Mouse (Mus musculus) kidney, postnatal 4 days (tissue): Measurements from ENCODE around the gene Cpt1b.
A peak's percentile ranks its signal among the peaks of the same experiment; 100 is the strongest.

Experiments
- DNase-seq, 2 experiments: peaks; one replicate each; pipeline ENCODE4 v3.0.0; 2021; ENCODE audit warnings: mixed read lengths in 2 of 2

Gene Cpt1b

DNA sequence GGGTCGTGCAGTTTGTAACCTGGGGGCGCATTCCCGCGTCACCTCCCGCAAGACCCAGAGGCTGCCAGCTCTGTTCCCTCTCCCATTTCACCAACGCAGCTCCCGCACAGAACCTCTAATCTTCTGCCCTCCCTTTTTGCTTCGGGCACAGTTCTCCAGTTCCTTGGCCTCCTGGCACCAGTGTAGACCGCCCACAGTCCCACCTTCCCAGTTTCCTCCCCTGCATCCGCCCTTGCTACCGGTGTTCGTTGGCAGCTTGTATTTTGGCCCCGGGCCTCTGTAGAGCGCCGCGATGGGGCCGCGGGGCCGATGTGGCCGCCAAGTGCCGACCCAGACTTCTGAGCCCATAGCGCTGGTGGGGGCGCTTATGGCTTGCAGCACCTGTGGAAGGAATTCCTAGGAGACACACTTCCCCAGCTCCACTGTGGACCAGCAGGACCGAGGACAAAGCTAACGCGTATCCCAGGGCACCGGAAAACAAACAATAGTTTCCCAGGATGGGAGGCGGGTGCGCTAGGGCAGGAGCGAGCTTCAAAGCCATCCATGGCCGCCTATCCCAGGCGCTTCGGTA is 46.7 kb downstream of the Cpt1b start, which contains the start of gene Odf3b:
Gene Odf3b (minus strand): TSS at position 452 of the 571 bp plus-strand sequence.
- DNase-seq: peak; percentile 43 to 58

DNA sequence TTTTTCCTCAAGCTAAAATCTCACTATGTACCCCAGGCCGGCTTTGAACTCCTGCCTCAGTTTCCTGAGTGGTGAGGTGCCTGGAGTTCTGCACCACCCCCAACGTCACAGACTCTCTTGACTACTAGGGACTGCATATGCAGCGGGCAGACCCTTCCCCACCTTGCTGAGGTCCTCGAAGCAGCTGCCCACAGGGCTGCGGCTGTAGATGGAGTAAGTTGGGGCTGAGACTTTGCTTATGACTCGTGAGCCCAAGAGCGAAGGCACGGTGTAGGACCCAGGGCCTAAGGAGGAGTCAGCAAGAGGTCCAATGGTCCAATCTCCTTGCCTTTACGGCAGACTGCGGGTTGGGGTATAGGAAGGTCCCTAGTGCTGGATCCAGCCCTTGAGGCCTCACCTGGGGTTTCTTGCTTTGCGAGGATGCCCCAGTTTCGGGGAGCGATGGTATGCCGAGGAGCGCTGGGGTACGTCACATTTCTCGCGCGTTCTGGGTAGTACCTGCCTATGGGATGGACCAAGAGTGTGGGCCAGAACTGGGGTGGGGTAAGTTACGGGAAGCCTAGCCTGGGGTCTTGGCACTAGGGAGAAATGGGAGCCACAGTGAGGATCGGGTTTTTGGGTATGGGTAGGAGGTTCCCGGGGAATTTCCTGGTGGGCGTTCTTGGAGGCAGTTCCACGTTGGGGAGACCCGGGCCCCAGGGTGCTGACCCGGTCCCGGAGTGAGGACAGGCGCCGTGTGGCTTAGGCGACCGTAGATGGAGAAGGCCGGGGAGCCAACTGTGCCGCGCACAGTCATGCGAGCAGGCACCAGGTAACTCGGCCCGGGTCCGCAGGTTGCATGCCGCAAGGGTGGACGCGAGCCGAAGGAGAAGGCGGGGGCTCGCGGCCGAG is 47.5 kb downstream of the Cpt1b start:
- peak in 1 of 2 experiments; percentile 44 for DNase-seq

DNA sequence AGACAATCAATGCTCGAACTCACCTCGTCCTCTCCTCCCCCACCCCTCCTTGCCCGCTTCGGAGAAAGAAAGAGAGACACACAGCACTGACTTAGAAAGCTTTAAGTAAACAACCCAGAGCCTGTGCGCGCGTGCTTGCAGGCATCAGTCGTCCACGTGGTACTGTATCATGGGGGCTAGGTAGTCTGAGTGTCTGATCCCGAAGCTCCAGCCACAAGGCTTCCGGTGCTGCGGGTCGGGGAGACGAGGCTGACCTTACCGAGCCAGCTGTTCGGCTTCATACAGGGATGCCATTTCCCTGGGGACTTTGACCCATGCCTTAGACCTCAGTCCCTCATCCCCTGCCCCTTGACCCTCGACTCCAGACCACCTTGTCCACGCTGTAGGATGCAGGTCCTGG is 48.3 kb downstream of the Cpt1b start:
- no peak for DNase-seq

DNA sequence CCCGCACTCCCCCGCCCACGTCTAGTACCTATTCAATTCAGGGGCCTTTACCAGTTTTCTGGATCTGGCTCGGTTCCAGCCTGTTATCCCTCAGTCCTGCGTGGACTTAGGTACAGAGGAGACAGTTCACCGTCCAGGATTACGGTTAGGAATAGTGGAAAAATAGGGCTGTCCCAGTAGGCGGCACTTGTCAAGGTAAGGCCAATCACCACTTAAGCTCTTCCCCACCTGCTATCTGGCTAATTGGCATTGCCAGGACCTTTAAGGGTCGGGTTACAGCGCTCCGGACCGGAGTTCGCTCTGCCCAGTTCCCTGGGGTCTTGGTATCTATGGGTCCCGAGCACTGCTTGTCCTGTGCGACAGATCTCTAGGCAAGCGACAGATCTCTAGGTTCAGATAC is 48.7 kb downstream of the Cpt1b start, which contains the start of gene Tymp:
Gene Tymp (minus strand): TSS at position 83 of the 400 bp plus-strand sequence.
- DNase-seq: no peak

DNA sequence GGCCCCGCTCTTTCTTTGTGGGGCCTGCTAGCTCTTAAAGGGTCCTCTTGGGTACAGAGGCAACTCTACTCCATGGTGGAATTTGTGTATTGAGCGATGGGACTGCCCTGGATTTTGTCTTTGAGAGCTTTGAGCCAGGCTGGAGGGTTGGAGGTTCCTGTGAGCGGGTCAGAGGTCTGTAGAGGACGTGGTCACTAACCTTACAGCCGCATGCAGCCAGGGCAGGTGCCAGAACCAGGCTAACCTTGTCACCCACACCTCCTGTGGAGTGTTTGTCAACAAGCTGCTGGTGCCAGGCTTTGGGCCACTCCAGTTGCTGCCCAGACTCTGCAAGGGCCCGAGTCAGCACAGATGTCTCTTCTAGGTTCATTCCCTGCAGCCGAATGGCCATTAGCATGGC is 49.6 kb downstream of the Cpt1b start:
- no peak for DNase-seq

DNA sequence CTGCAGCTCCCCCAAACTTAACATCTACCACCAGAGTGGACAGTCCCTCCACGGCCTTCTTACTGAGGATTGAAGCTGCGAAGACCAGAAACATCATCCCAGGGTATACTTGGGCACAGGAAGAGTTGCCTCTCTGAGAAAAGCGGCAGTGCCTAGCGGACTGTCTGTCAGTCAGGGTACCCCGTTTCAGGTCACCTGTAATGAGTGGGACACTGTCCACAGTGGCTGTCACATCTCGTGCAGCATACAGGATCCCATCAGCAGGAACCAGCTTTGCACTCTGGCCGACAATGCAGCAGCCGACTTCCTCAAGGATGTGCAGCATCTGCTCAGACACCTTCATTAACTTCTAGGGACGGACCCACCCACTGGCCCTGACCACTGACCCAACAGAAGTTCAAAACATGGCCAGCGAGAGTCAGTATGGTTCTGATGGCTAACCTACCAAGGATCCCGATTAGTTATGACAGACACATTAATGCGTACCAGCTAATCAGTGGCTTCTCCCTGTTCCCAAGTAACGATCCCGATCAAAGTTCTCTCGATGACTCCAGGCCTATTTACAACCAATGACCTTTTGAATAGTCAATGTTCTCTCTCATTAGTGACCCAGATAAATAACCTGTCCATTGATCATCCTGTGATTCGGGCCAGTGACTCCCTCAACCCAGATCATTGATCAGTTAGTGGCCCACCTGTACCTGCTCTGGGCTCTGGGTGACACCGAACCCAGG is 50.7 kb downstream of the Cpt1b start:
- DNase-seq: no peak

DNA sequence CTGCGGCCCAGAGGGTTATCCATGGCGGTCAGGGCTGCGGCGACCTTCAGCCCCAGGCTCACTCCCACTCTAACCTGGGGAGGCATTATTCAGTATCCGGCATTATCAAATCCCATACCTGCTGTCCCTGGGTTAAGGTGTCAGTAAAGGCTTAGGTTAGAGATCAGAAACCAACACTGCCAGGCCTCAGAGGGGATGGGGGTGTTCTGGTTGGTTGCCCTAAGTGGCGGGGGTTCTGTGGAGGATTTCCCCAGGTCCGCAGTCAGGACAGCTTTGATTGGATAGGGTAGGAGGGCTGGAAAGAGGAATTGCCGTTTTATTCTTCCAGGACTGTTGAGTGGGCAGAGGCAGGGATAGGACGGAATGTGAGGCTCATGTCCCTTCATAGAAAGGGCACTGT is 51.3 kb downstream of the Cpt1b start:
- DNase-seq: no peak

DNA sequence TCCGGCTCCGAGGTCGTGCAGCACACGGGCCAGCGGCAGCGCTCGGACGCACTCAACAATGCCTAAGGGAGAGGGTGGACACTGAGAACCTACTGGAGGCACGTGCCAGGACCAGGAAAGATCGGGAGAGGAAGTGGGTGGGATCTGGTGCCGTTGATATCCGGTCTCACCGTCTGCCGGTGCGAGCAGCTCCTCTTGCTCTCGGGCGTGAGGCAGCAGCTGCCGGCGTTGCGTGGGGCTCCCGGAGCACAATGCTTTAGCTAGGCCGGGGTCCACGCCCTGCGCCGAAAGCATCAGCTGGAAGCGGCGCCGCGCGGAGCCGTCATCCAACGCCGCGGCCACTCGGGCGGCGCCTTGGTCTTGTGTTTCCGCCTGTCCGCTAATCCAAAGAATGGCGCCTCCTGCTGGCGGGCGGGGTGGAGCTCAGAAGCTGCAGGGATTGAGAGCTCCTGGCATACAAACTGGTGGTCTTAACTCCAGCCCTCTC is 51.9 kb downstream of the Cpt1b start, which contains the start of gene Sco2:
Gene Sco2 (minus strand): TSS at position 85 of the 487 bp plus-strand sequence.
- DNase-seq: peak; percentile 98

DNA sequence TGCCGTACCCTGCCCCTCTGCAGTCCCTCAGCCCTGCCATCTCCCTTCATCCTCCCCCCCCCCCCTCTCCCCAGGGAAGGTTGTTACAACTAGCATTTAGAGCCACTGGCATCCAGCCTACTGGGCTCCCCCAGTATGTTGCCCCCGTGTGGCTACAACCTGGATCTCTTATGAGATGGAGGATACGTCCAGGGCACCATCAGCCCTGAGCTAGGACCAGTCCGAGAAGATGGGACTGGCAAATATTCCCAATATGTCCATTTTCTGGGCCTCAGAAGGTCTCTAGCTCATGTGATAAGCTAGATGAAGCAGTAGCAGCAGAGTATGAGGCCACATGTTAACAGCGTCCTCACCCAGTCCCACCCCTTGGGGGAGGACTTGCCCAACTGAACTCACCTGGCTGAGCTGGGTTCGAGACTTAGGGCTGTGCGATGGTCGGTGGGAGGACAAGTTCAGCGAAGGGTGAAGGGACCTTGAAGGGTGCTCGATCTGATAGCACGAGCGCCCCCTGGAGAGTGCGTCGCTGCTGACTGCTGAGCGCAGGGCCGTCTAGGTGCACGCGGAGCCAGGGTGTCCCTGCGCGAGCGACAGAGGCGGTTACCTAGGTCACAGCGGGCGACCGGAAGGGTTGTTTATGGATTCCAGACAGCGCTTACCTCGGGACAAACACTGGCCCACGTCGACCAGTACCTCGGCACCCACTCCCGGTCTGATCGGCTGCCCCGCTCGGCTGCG is 52.5 kb downstream of the Cpt1b start:
- DNase-seq: peak; percentile 92 to 95

DNA sequence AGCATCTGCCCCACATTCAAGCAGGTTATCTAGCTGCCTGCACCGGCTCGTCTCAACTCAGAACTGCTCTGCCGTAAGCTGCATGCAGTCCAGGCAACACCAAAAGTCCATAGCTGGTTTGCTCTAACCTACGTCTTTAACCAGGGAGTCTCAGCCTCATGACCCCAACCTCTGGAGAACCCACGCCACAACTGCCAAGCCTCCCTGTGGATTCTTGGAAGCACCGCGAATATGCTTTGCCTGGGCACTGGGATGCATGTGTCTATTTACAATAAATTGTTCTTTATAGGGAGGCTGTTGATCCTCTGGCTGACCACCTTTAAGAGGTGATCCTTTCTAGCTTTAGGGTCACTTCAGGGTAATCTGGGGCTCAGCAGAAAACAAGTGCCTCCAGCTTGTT is 53.1 kb downstream of the Cpt1b start:
- DNase-seq: no peak

DNA sequence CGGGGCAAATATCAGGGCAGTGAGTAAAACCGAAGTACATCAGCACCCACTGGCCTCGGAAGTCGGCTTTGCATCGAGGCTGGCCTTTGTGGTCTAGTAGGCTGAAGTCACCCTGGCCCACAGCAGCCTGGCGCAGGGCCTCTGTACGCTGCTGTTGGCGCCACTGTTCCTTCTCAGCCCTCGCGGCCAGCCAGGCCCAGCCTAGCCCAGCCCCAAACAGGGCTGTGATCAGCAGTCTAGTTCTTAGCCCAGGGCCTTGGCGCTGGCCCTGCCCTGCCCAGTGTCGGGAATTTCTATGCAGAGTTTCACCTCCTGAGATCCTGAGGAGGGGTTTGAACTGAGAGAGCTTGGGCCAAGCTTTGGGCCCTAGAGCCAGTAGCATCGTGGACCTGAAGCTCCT is 53.6 kb downstream of the Cpt1b start:
- DNase-seq: no peak
